Mouse (Mus musculus) hindbrain, embryonic 11.5 days (tissue): ENCODE measurements around the gene Nop2. TPM values are rescaled to one million over a fixed set of nuclear protein-coding genes. Genes with fewer than 3 reads are reported as not detected.
A peak's percentile ranks its signal among the peaks of the same experiment; 100 is the strongest.

Source experiments
- ATAC-seq: fragments of 200-750 bp; cut with Nextera tagmentation; 2 replicates; pipeline ENCODE4 v1.8.0; 2017; ENCODE audit warnings: mild to moderate bottlenecking, moderate TSS enrichment, moderate library complexity; ENCODE audit not compliant: low FRiP score
- DNase-seq: peaks from one replicate; pipeline ENCODE4 v3.0.0-alpha.2; 2015; ENCODE audit warnings: low spot score
- H3K27ac ChIP-seq: fragments of 300-500 bp; sonication (generic); 2 replicates; pipeline ENCODE4 v1.5.1; 2014; ENCODE audit warnings: mild to moderate bottlenecking, low read depth, low read length
- H3K27me3 ChIP-seq: fragments of 300-500 bp; sonication (generic); 2 replicates; pipeline ENCODE4 v1.6.1; 2014; ENCODE audit warnings: mild to moderate bottlenecking, low read length, moderate library complexity, mixed read lengths; ENCODE audit not compliant: control insufficient read depth, insufficient read depth
- H3K36me3 ChIP-seq: fragments of 300-500 bp; sonication (generic); 2 replicates; pipeline ENCODE4 v1.6.1; 2014; ENCODE audit warnings: mild to moderate bottlenecking, low read length, moderate library complexity, mixed read lengths; ENCODE audit not compliant: control insufficient read depth, insufficient read depth
- H3K4me1 ChIP-seq: fragments of 300-500 bp; sonication (generic); replicated peaks from 2 replicates; pipeline ENCODE4 v1.6.1; 2014; ENCODE audit warnings: low read length, mixed read lengths; ENCODE audit not compliant: control insufficient read depth, insufficient read depth
- H3K4me2 ChIP-seq: fragments of 300-500 bp; sonication (generic); replicated peaks from 2 replicates; pipeline ENCODE4 v1.6.1; 2014; ENCODE audit warnings: mild to moderate bottlenecking, low read depth, low read length
- H3K4me3 ChIP-seq: fragments of 300-500 bp; sonication (generic); 2 replicates; pipeline ENCODE4 v1.5.1; 2014; ENCODE audit warnings: low read depth, low read length
- H3K9ac ChIP-seq: fragments of 300-500 bp; sonication (generic); 2 replicates; pipeline ENCODE4 v1.6.1; 2014; ENCODE audit warnings: low read depth, low read length
- H3K9me3 ChIP-seq: fragments of 300-500 bp; sonication (generic); 2 replicates; pipeline ENCODE4 v1.6.1; 2016; ENCODE audit warnings: low read length; ENCODE audit not compliant: control insufficient read depth
- WGBS: fragments of 180-500 bp; shearing (Covaris S2); extraction: QIAGEN DNeasy Blood & Tissue Kit; methylation state at CpG from one replicate; pipeline ENCODE4 v1.1.7; 2014; 5-methylcytosine and 5-hydroxymethylcytosine counted together
- polyA plus RNA-seq: library from polyadenylated mRNA; unstranded; fragments of >200 nt; fragmentation: Nextera tagmentation; extraction: Ambion mirVana; gene quantifications from 2 replicates; pipeline ENCODE4 v1.2.1, GENCODE M21; 2014

Gene Nop2
- polyA plus RNA-seq, 1 experiment from 2014 or later = 45.3 TPM

GRCm38 (mm10) chr6:125182133-125182532, 50.4 kb downstream of the Nop2 start:
- no peak overlapping the region for H3K9ac ChIP-seq
- DNase-seq (no peak), ATAC-seq (no peak)
- no peaks in the 10 kb centered on the region for H3K9me3 ChIP-seq
- 84% methylated on average over 5 of the region's 5 CpGs for WGBS
- H3K4me1 ChIP-seq = no peaks in the 10 kb centered on the region
- H3K36me3 ChIP-seq = peaks cover 31% of the 10 kb centered on the region
- H3K27me3 ChIP-seq = no peaks in the 10 kb centered on the region
- no peak overlapping the region for H3K4me3 ChIP-seq
- H3K4me2 ChIP-seq = no peak overlapping the region
- no peak overlapping the region for H3K27ac ChIP-seq

GRCm38 (mm10) chr6:125186203-125186602, 54.5 kb downstream of the Nop2 start:
- Histone ChIP-seq H3K9ac (no peak overlapping the region), H3K36me3 (peaks cover 32% of the 10 kb centered on the region), H3K4me3 (no peak overlapping the region), H3K27me3 (no peaks in the 10 kb centered on the region), H3K4me2 (no peak overlapping the region), H3K27ac (no peak overlapping the region), H3K4me1 (no peaks in the 10 kb centered on the region), H3K9me3 (no peaks in the 10 kb centered on the region)
- WGBS = 94% methylated on average over 10 of the region's 10 CpGs
- ATAC-seq (no peak), DNase-seq (no peak)

DNA sequence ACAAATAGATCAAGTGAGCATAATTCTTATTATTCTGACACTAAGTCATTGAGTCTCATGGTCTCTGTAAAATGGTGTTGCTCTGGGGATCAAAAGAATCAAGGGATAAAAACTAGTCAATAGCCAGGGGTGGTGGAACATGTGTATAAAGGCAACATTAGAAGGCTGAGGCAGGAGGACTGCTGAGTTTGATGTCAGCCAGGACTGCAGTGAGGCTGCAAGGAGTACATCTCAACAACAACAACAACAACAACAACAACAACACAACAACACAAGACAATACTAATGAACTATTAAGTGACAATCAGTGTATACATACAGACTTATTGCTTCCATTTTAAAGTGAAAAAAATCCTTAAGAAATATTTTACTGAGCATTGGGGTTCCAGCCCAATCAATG, 59.1 kb downstream of the Nop2 start:
- Histone ChIP-seq H3K27ac (no peak overlapping the region), H3K9me3 (no peaks in the 10 kb centered on the region), H3K4me1 (peaks cover 3% of the 10 kb centered on the region; the same call in 1 of the 2 replicates), H3K9ac (peak overlapping the region; percentile 77), H3K4me2 (peak overlapping the region; percentile 57), H3K36me3 (0 out of 2 replicates have a peak, but pooled peaks cover 14% of the 10 kb centered on the region), H3K27me3 (no peaks in the 10 kb centered on the region), H3K4me3 (peak overlapping the region; percentile 56)
- peak; percentile 31 for DNase-seq
- no peak for ATAC-seq

DNA sequence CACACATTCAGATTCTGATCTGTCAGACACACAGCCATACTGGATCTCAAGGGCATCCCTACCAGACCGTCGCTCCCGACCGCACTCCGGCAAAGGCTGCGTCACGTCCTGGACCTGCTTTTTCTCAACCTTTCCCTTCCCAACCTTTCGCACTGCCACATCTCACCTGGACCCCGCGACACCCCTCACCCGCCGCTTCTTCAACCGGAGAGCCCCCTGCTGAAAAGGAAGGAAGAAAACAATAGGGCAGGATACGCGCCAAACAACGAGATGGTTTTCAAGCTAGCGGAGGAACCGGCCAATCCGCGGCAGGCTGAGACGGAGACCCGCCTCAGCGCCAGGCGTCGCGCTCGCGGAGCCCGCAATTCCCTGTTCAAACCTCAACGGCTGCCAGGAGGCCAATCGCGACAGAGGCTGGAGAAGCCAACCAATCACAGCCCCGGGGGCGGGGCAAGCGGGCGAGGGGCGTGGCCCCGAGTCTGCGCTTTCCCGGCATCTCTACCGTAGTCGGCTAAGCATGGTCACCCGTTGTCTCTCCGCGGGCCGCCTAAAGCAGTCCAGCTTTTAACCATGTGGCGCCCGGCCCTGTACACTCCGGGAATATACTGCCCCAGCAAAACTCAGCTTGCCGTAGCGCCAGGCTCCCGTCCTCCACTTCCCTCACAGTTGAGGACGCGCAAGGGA, 59.8 kb downstream of the Nop2 start, which contains the start of the genes Ncapd2 and Mrpl51:
TSS of gene Ncapd2 (minus strand) at position 370 of the 684 bp plus-strand sequence.
TSS of gene Mrpl51 (plus strand) at position 470 of the 684 bp plus-strand sequence.
- Histone ChIP-seq H3K4me1 (peaks cover 3% of the 10 kb centered on the region; the same call in 1 of the 2 replicates), H3K27me3 (no peaks in the 10 kb centered on the region), H3K4me2 (peak within 1 kb of the TSS; percentile 57), H3K9me3 (no peaks in the 10 kb centered on the region), H3K27ac (peak within 1 kb of the TSS; percentile 96), H3K9ac (peak within 1 kb of the TSS; percentile 77), H3K4me3 (peak within 1 kb of the TSS; percentile 56), H3K36me3 (0 out of 2 replicates have a peak, but pooled peaks cover 14% of the 10 kb centered on the region)
- under 1% methylated on average over 54 of the region's 54 CpGs for WGBS
- DNase-seq (peak; percentile 99), ATAC-seq (peak; percentile 95)

GRCm38 (mm10) chr6:125192016-125192714, 60.5 kb downstream of the Nop2 start:
- H3K36me3 ChIP-seq = 0 out of 2 replicates have a peak, but pooled peaks cover 8% of the 10 kb centered on the region
- H3K9me3 ChIP-seq = no peaks in the 10 kb centered on the region
- H3K4me1 ChIP-seq = peaks cover 3% of the 10 kb centered on the region; the same call in 1 of the 2 replicates
- ATAC-seq = peak; percentile 96
- DNase-seq = peak; percentile 96
- H3K27me3 ChIP-seq = no peaks in the 10 kb centered on the region
- H3K4me2 ChIP-seq = peak overlapping the region; percentile 56
- H3K9ac ChIP-seq = peak overlapping the region; percentile 77
- peak overlapping the region; percentile 56 for H3K4me3 ChIP-seq
- under 1% methylated on average over 34 of the region's 34 CpGs for WGBS
- peak overlapping the region; percentile 96 for H3K27ac ChIP-seq

DNA sequence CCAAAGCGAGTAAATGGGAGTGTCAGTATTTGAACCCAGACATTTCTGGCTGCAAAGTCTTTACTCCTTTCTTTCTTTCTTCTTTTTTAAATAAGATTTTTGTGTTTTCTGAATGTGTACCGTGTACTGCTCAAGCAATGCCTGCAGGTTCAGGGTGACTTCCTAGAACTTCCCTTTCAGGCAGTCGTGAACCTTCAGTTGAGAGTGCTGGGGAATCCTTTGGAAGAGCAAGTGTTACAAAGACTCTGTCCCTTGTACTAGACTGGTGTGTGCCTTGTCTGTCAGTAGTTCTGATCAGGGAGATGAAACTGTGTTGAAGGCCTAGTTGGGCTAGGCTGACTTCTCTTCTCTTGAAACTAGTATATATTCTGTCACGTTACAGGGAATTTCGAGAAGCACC, 61.1 kb downstream of the Nop2 start:
- Histone ChIP-seq H3K9me3 (no peaks in the 10 kb centered on the region), H3K4me1 (peaks cover 3% of the 10 kb centered on the region; the same call in 1 of the 2 replicates), H3K9ac (peak overlapping the region; percentile 77), H3K36me3 (0 out of 2 replicates have a peak, but pooled peaks cover 4% of the 10 kb centered on the region), H3K27ac (peak overlapping the region; percentile 96; the same call in 1 of the 2 replicates), H3K4me2 (peak overlapping the region; percentile 56), H3K4me3 (peak overlapping the region; percentile 56), H3K27me3 (no peaks in the 10 kb centered on the region)
- no peak for ATAC-seq
- DNase-seq = no peak
- WGBS = 51% methylated on average over 5 of the region's 5 CpGs

DNA sequence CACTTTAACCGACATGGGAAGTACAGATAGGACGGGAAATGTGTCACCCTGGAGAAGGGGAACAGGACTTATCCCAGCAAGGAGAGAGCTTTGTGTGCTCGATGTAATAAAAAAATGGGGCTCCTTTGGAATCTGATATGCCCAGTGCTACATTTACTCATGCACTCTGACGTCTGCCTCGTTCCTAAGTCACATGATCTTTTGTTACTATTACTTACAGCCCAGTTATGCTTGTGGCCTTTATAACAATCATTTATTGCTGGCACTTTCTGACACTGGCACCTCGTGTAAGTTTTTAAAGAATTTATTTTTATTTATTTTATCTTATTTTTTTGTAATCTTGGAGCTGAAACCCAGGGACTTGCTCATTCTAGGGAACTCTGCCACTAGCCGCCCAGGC, 61.7 kb downstream of the Nop2 start:
- no peak overlapping the region for H3K4me3 ChIP-seq

More for the DNA sequence above, 61.7 kb downstream of the Nop2 start:
- Histone ChIP-seq H3K4me2 (no peak overlapping the region), H3K27me3 (no peaks in the 10 kb centered on the region), H3K27ac (no peak overlapping the region), H3K36me3 (0 out of 2 replicates have a peak, but pooled peaks cover 4% of the 10 kb centered on the region), H3K4me1 (peaks cover 3% of the 10 kb centered on the region; the same call in 1 of the 2 replicates), H3K9ac (no peak overlapping the region), H3K9me3 (no peaks in the 10 kb centered on the region)
- no peak for DNase-seq
- ATAC-seq = no peak
- WGBS = 91% methylated on average over 7 of the region's 7 CpGs
